Mouse (Mus musculus): ENCODE measurements at regions not wholly inside any gene's neighbourhood (a gene's known extent, or its start where the extent isn't known, plus 50 kb on each side); places are given as distances from the start of the nearest gene placed in this dataset.

DNA sequence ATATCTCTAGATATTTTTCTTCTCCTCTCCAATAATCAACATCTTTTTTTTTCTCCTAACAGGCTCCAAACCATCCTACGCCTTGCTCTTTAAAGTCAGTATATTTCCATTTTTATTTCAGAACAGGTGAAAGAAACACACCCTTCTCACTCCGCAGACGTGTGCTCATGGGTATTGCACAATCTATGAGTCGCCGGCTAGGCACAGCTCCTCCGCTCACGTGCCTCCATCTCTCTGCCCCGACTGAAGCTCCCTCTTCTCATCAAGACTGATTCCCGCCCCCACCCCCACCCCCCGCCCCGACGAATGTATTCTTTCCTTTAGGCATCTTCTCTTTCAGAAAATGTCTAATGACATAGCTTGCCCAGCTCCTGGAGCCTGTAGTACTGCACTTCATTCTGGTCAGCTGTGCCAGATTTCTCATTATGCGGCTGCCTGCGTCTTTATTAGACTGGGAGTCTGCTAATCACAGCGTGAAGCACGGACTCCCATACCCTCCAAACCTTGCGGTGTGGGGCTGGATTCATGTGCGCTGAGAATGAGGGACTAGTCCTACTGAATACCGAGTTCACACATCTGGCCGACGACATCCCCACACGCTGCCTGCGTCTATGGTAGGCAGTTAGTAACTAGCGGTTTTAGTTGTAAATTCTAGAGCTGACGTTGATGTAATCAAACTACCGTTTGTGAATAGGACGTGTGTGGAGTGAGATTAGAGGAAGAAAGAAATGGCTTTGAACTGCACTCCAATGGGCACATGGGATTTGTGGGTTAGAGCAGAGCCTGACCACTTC lies 327.9 kb downstream of the Adamts20 start:
- Histone ChIP-seq H3K4me3 (no peak overlapping the region), H3K36me3 (no peaks in the 10 kb centered on the region), H3K9me3 (replicated peaks) (no peaks in the 10 kb centered on the region), H3K27ac (peak overlapping the region; percentile 59), H3K27me3 (ENCODE audit: low read depth, poor library complexity, severe bottlenecking) (no peaks in the 10 kb centered on the region), H3K4me1 (peaks cover 24% of the 10 kb centered on the region)
- DNase-seq (ENCODE audit: low spot score) = peak; percentile 44
- WGBS = 71% methylated on average over 27 of the region's 27 CpGs

DNA sequence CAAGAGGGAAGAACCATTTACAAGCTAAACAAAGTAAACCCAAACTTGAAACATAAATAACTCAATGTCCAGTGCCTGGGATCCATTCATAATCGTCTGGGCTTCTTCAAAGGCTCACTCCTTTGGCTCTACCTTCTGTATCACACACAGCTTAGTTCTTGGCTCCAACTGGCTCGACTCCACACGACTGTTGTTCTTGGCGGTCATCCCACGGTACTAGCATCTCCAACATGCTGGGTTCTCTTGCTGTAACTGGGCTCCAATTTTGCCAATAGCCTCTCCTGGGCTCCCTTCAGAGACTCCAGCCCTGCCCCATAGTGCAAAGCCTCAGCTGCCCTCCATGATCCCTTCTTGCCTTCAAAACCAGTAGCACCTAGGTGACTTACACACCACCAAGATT lies 352.4 kb downstream of the Adamts20 start:
- no peaks in the 10 kb centered on the region for H3K27me3 ChIP-seq (ENCODE audit: low read depth, poor library complexity, severe bottlenecking)
- H3K36me3 ChIP-seq = no peaks in the 10 kb centered on the region
- WGBS = 90% methylated on average over 5 of the region's 5 CpGs
- H3K27ac ChIP-seq = no peak overlapping the region
- no peaks in the 10 kb centered on the region for H3K9me3 ChIP-seq (replicated peaks)
- H3K4me3 ChIP-seq = no peak overlapping the region
- peaks cover 3% of the 10 kb centered on the region; the same call in 1 of the 2 replicates for H3K4me1 ChIP-seq
- DNase-seq (ENCODE audit: low spot score) = no peak

DNA sequence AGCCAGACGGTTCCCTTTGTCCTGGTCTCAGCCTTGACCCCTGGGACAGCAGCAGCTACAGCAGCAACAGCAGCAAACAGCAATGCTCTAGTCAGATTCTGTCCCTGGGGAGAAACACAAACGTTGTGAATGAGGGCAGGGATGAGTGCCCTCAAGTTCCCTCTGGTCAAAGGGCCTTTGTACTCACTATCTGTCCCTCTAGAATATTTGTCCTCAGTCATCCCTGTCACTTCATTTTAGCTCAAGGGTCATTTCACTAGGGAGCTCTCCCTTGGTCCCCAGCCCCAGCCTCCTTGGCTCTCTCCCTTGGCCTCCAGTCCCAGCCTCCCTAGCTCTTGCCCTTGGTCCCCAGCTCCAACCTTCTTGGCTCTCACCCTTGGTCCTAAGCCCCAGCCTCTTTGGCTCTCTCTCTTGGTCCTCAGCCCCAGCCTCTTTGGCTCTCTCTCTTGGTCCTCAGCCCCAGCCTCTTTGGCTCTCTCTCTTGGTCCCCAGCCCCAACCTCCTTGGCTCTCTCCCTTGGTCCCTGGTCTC lies 358.0 kb downstream of the Adamts20 start:
- WGBS = 72% methylated on average over 2 of the region's 2 CpGs
- no peak overlapping the region for H3K4me3 ChIP-seq
- no peak overlapping the region for H3K27ac ChIP-seq
- no peaks in the 10 kb centered on the region for H3K9me3 ChIP-seq (replicated peaks)
- H3K36me3 ChIP-seq = no peaks in the 10 kb centered on the region
- no peaks in the 10 kb centered on the region for H3K27me3 ChIP-seq (ENCODE audit: low read depth, poor library complexity, severe bottlenecking)
- H3K4me1 ChIP-seq = no peaks in the 10 kb centered on the region
- no peak for DNase-seq (ENCODE audit: low spot score)

DNA sequence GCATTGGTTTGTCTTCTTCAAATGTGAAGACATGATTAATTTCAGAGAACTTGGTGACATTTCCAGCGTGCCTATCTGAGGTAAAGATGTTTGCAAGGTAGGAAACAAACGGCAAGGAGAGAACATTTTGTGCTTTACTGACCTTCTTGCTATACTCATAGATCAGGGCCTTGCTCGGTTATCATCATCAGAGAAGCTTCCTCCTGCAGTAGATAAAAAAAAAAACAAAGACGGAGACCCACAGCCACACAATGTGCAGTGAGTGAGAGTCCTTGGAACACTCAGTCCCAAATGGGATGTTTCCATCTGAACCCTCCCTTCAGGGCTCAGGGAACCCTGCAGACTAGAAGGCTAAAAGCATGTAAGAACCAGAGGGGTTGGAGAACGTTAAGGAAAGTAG lies 374.6 kb downstream of the Adamts20 start:
- DNase-seq (ENCODE audit: low spot score) = no peak
- Histone ChIP-seq H3K27ac (no peak overlapping the region), H3K4me1 (peaks cover 9% of the 10 kb centered on the region), H3K36me3 (no peaks in the 10 kb centered on the region), H3K4me3 (no peak overlapping the region), H3K9me3 (replicated peaks) (no peaks in the 10 kb centered on the region), H3K27me3 (ENCODE audit: low read depth, poor library complexity, severe bottlenecking) (no peaks in the 10 kb centered on the region)
- 80% methylated on average over 5 of the region's 5 CpGs for WGBS

DNA sequence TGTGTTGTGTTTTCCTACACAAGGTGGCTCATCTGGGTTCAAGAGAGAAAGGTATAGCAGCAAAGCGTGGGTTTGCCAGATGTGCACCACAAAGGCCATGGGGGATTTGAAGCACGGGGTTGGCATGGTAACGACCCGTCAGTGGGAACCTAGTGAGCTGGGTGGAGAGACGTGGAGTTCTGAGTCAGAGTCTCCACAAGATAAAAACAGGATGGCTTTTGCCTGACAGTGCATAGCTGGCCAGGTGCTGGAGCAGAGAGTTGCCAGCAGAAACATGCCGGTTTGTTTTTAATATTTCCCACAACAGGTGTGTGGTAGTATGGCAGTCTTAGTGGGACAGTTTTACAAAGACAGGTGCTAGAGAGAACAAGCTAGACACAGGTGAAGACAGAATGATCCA lies 375.4 kb downstream of the Adamts20 start:
- Histone ChIP-seq H3K4me1 (peaks cover 9% of the 10 kb centered on the region), H3K36me3 (no peaks in the 10 kb centered on the region), H3K9me3 (replicated peaks) (no peaks in the 10 kb centered on the region), H3K4me3 (no peak overlapping the region), H3K27me3 (ENCODE audit: low read depth, poor library complexity, severe bottlenecking) (no peaks in the 10 kb centered on the region), H3K27ac (no peak overlapping the region)
- no peak for DNase-seq (ENCODE audit: low spot score)
- WGBS = 74% methylated on average over 6 of the region's 6 CpGs

DNA sequence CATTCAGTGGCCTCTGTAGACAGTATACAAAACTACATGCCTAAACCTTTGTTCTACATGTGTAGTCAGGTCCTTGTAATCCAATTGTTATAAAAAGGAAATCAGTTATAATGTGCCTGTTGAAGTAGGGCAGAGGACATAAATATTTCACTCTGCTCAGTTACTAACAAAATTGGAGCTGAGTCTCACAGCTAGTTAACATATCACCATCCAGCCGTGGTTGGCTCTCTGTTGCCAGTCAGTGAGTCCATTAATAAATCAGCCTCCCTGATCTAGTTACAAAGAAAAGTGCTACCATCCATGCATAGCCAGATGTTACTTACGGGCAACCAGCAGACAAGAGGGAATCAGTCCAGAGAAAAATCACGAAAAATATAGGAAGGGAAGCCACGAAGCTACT lies 382.8 kb downstream of the Adamts20 start:
- 78% methylated on average over 4 of the region's 4 CpGs for WGBS
- H3K4me3 ChIP-seq = no peak overlapping the region

DNA sequence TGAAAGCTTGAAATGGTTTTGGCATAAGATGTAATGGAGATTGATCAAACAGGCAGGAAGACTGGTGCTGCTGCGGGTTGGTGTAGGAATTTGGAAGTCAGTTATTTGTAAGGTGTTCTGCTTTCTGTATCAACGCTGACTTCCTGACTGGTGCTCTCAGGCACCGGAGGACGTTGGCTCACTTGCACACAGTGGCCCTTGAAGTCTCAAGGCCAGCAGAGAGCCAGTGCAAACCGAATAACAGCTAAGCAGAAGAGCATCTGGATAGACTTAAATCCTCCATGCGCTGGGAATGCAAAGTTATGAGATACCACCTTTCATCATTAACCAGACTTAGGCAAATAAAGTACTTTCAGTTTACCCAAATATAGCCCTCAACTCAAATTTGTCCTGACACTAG lies 388.2 kb downstream of the Adamts20 start:
- Histone ChIP-seq H3K27me3 (ENCODE audit: low read depth, poor library complexity, severe bottlenecking) (no peaks in the 10 kb centered on the region), H3K27ac (no peak overlapping the region), H3K9me3 (replicated peaks) (no peaks in the 10 kb centered on the region), H3K4me1 (peaks cover 9% of the 10 kb centered on the region; the same call in 1 of the 2 replicates), H3K4me3 (no peak overlapping the region), H3K36me3 (no peaks in the 10 kb centered on the region)
- 93% methylated on average over 6 of the region's 6 CpGs for WGBS
- DNase-seq (ENCODE audit: low spot score) = no peak

More for the DNA sequence above, 382.8 kb downstream of the Adamts20 start:
- no peaks in the 10 kb centered on the region for H3K36me3 ChIP-seq
- DNase-seq (ENCODE audit: low spot score) = no peak
- no peaks in the 10 kb centered on the region for H3K9me3 ChIP-seq (replicated peaks)
- H3K27ac ChIP-seq = no peak overlapping the region
- H3K4me1 ChIP-seq = no peaks in the 10 kb centered on the region
- H3K27me3 ChIP-seq (ENCODE audit: low read depth, poor library complexity, severe bottlenecking) = no peaks in the 10 kb centered on the region

DNA sequence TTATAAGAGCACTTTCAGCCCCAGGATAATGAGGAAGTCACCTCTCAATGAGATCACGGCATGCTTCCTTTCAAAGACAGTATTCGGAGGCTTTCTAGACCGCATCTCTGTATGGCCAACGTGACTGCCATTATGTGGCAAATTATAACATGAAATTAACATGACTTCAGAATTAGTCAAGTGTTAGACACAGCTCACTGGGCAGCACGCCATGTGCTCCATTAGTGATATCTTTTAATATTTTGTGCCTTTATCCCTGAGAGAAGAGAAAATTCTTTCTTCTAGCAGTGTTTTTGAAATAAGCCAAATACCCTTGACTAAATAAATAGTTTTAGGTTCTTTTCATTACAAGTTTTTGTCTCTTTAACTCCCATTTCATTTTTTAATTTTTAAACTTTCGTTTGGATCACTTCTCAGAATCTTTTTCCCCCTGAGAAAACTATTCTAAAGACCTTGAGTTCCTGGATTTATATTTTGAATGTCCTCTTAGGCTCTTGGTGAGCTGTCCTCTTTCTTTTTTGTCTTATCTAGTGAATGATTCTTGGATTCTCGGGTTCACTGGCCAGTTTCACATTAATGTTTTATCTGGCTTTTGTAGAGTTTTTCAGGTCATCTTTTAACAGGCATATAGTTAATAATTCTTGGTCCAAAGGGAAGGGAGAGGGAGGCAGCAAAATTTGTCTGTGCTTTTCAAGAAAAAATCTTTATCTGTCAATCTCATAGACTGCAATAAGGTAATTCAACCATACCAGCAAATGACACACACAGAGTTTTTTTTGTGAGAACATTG lies 390.9 kb downstream of the Adamts20 start:
- Histone ChIP-seq H3K27me3 (ENCODE audit: low read depth, poor library complexity, severe bottlenecking) (no peaks in the 10 kb centered on the region), H3K4me3 (no peak overlapping the region), H3K4me1 (peaks cover 9% of the 10 kb centered on the region; the same call in 1 of the 2 replicates), H3K9me3 (replicated peaks) (no peaks in the 10 kb centered on the region), H3K27ac (no peak overlapping the region), H3K36me3 (no peaks in the 10 kb centered on the region)
- no peak for DNase-seq (ENCODE audit: low spot score)
- 92% methylated on average over 7 of the region's 7 CpGs for WGBS

DNA sequence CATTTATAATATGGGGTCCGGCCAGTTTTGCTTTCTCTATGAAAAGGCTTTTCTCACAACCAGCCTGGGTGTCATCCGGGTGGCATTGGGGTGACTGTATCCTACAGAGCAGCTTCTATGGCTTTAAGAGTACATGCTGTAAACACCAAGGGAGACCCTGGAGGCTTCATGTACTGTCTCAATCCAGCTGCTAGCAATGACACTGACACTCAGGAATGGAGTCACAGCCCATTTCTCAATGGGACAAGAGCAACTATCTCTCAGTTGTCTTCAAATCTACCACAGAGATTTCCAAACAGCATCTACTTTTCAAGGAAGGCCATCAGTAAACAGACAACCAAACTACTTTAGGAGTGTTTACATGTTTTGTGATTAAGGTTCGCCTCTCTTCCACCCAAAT lies 397.5 kb downstream of the Adamts20 start:
- no peak for DNase-seq (ENCODE audit: low spot score)
- Histone ChIP-seq H3K9me3 (replicated peaks) (no peaks in the 10 kb centered on the region), H3K27ac (no peak overlapping the region), H3K4me1 (peaks cover 6% of the 10 kb centered on the region), H3K36me3 (no peaks in the 10 kb centered on the region), H3K27me3 (ENCODE audit: low read depth, poor library complexity, severe bottlenecking) (no peaks in the 10 kb centered on the region), H3K4me3 (no peak overlapping the region)
- 93% methylated on average over 3 of the region's 3 CpGs for WGBS

DNA sequence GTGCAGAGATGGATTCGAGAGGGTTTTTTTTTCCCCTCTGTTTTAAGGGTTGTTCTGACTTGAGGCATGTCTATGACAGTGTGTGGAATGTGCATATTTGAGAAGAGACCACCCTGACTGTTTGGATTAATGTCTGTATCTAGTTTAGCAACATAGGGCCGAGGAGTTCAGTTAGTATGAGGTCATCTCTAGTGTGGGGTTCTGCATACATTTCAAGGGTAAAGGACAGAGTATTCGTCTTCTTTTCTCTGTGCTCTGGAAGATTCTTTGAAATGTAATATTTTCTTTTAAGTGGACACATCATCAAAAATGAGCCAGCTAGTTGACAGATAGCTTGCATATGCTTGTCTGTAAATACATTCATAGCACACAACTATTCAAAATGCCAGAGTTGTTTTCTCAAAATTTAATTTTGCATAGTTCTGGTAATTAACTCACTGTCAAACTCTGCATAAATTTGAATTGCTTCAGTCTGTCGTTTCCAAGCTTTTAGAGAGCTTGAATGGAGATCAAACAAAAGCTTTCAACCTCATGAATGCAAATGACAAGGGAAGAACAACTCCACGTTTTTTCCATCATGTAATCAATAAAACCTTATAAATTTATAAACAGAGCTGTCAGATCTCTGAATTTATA lies 415.5 kb downstream of the Adamts20 start:
- Histone ChIP-seq H3K36me3 (no peaks in the 10 kb centered on the region), H3K4me3 (no peak overlapping the region), H3K27ac (no peak overlapping the region), H3K9me3 (replicated peaks) (no peaks in the 10 kb centered on the region), H3K27me3 (ENCODE audit: low read depth, poor library complexity, severe bottlenecking) (no peaks in the 10 kb centered on the region), H3K4me1 (no peaks in the 10 kb centered on the region)
- no peak for DNase-seq (ENCODE audit: low spot score)
- WGBS = 75% methylated on average over 5 of the region's 5 CpGs

DNA sequence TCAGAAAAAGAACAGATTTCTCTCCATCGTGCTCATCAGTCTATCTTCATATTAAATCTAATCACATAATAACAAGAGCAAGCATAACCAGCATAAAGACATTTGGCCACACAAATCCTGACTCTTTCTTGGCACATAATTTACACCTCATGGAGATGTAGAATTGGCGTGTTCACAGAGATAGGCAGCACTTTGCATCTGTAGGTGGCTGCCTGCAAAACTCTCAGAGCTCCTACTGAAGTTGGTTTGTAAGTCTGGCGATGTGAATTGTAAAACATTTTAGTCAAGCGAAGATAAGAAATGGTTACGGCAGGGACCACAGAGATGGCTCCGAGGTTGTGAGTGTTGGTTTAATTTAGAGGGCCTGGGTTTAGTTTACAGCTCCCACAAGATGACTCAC lies 419.0 kb downstream of the Adamts20 start:
- H3K4me3 ChIP-seq = no peak overlapping the region
- no peaks in the 10 kb centered on the region for H3K36me3 ChIP-seq
- no peak overlapping the region for H3K27ac ChIP-seq
- no peaks in the 10 kb centered on the region for H3K27me3 ChIP-seq (ENCODE audit: low read depth, poor library complexity, severe bottlenecking)
- DNase-seq (ENCODE audit: low spot score) = no peak
- H3K9me3 ChIP-seq (replicated peaks) = no peaks in the 10 kb centered on the region
- H3K4me1 ChIP-seq = no peaks in the 10 kb centered on the region
- 92% methylated on average over 6 of the region's 6 CpGs for WGBS

DNA sequence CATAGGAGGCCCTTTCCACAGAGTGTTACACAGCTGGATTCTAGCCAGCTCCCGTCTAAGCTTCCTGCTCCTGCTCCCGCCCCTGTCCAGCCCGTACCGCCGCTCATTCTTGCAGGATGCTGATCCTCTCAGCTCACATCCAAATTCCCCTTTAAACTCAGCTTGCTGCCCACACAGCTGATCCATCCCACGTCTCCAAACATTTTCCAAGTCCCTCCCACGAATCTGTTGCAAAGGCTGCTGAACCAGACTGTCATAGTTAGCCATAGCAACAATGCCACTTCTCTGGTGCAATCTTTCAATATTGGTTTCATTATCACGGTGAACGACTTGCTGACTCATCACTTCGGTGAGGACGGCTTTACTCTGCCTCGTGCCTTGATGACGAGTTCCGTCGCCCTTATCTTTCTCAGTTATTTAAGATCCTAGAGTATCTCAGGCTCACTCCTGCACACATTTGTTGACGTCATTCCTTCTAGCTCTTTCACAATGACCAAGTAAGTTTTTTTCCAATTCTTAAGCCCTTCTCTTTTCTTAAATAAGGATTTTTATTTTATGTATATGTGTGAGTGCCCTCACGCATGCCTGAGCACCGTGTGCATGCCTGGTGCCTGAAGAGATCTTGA lies 420.0 kb downstream of the Adamts20 start:
- 89% methylated on average over 18 of the region's 18 CpGs for WGBS
- no peaks in the 10 kb centered on the region for H3K9me3 ChIP-seq (replicated peaks)
- no peak overlapping the region for H3K27ac ChIP-seq
- no peaks in the 10 kb centered on the region for H3K27me3 ChIP-seq (ENCODE audit: low read depth, poor library complexity, severe bottlenecking)
- no peaks in the 10 kb centered on the region for H3K36me3 ChIP-seq
- no peaks in the 10 kb centered on the region for H3K4me1 ChIP-seq
- H3K4me3 ChIP-seq = no peak overlapping the region
- DNase-seq (ENCODE audit: low spot score) = no peak
